Mouse (Mus musculus): ENCODE data around the gene Fgfr2. TPM values are rescaled to one million over a fixed set of nuclear protein-coding genes. Genes with fewer than 3 reads are reported as not detected.
"Not testable (repeated sequence)": the region's sequence is repeated elsewhere in the genome, so short reads cannot be mapped to it uniquely, and the experiment has no call there.

Gene Fgfr2
- polyA plus RNA-seq, 1 experiment from 2014 or later: 81.1 TPM

GRCm38 (mm10) chr7:130518213-130519095 lies 2604.7 kb downstream of the Fgfr2 start:
- H3K9ac ChIP-seq: peak overlapping the region; percentile 94
- 43% methylated on average over 26 of the region's 26 CpGs for WGBS
- H3K4me3 ChIP-seq: peak overlapping the region; percentile 79
- H3K9me3 ChIP-seq (replicated peaks): no peaks in the 10 kb centered on the region
- peaks cover 14% of the 10 kb centered on the region; the same call in 1 of the 2 replicates for H3K36me3 ChIP-seq
- H3K4me1 ChIP-seq: peaks cover 19% of the 10 kb centered on the region
- H3K27ac ChIP-seq: peak overlapping the region; percentile 96
- ATAC-seq (ENCODE audit: low FRiP score): no peak
- H3K4me2 ChIP-seq (replicated peaks): peak overlapping the region; percentile 76
- H3K27me3 ChIP-seq: no peaks in the 10 kb centered on the region

DNA sequence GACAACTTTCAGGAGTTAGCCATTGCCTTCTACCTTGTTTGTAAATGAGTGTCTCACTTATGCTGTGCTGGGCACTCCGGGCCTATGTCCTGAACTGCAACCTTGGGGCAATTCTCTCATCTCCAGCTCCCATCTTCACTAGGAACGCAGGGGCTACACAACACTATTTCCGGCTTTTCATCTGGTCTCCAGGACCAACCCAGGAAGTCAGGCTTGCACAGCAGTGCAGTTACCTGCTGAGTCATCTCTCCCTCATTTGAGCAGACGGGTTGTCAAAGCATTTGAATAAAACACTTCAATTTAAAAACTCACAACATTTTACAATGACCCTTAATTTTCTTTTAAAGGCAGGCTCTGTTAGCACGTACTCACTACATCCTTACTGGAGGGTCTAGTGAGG lies 2612.9 kb downstream of the Fgfr2 start:
- 94% methylated on average over 5 of the region's 5 CpGs for WGBS
- Histone ChIP-seq H3K36me3 (peaks cover 60% of the 10 kb centered on the region), H3K9ac (no peak overlapping the region), H3K27ac (no peak overlapping the region), H3K4me3 (no peak overlapping the region), H3K4me1 (no peaks in the 10 kb centered on the region), H3K27me3 (no peaks in the 10 kb centered on the region), H3K9me3 (replicated peaks) (no peaks in the 10 kb centered on the region), H3K4me2 (replicated peaks) (no peak overlapping the region)
- no peak for ATAC-seq (ENCODE audit: low FRiP score)

- Histone ChIP-seq H3K27me3 (no peaks in the 10 kb centered on the region), H3K4me3 (no peak overlapping the region), H3K9me3 (replicated peaks) (no peaks in the 10 kb centered on the region), H3K36me3 (peaks cover 49% of the 10 kb centered on the region), H3K9ac (no peak overlapping the region), H3K4me2 (replicated peaks) (no peak overlapping the region), H3K27ac (no peak overlapping the region), H3K4me1 (no peaks in the 10 kb centered on the region)
- ATAC-seq (ENCODE audit: low FRiP score): no peak
- 96% methylated on average over 5 of the region's 5 CpGs for WGBS
Observed at GRCm38 (mm10) chr7:130503006-130503405, 2620.1 kb downstream of the Fgfr2 start.

- no peak overlapping the region for H3K9ac ChIP-seq
- no peaks in the 10 kb centered on the region for H3K4me1 ChIP-seq
- no peak overlapping the region for H3K4me2 ChIP-seq (replicated peaks)
- H3K4me3 ChIP-seq: no peak overlapping the region
- peaks cover 38% of the 10 kb centered on the region for H3K36me3 ChIP-seq
- H3K27ac ChIP-seq: no peak overlapping the region
- ATAC-seq (ENCODE audit: low FRiP score): no peak
- WGBS: 78% methylated on average over 1 of the region's 1 CpGs
- H3K27me3 ChIP-seq: no peaks in the 10 kb centered on the region
- H3K9me3 ChIP-seq (replicated peaks): no peaks in the 10 kb centered on the region
Observed at GRCm38 (mm10) chr7:130501499-130501898, 2621.7 kb downstream of the Fgfr2 start.

DNA sequence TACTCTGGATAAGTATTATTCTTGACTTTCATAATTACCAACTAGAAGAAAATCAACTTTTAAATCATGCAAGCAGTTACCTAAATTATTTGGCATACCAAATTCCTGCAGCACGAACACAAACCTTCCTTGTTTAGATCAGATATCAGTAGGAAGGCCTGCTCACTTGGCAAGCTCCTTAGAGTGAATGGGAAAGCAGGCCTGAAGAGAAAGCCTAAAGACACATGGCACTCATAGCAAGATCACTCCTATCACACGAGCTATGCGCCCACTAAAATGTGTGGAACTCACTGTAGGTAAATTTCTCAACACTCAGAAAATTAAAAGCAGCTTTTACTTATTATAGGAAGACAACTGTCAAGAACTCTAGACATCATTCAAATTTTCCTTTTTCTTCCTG lies 2629.8 kb downstream of the Fgfr2 start:
- H3K9ac ChIP-seq: no peak overlapping the region
- no peak for ATAC-seq (ENCODE audit: low FRiP score)
- peaks cover 11% of the 10 kb centered on the region; the same call in 1 of the 2 replicates for H3K36me3 ChIP-seq
- no peak overlapping the region for H3K4me2 ChIP-seq (replicated peaks)
- H3K4me3 ChIP-seq: no peak overlapping the region
- no peaks in the 10 kb centered on the region for H3K9me3 ChIP-seq (replicated peaks)
- 95% methylated on average over 3 of the region's 3 CpGs for WGBS
- no peaks in the 10 kb centered on the region for H3K4me1 ChIP-seq
- no peaks in the 10 kb centered on the region for H3K27me3 ChIP-seq
- H3K27ac ChIP-seq: no peak overlapping the region

DNA sequence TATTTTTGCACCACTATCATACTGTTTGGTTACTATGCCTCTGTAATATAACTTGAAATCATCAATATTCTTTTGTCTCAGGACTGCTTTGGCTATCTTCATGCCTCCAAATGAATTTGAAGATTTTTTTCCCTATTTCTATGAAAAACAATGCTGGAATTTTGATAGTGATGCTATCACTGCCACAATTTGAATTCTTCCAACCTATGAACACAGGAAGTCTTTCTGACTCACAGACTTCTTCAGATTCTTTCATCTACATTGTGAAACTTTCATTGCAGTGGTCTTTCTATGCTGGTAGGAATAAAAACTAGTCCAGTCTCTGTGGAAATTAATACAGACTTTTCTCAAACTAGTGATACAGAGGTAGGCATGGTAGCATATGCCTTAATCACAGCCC lies 2631.1 kb downstream of the Fgfr2 start:
- H3K9ac ChIP-seq: no peak overlapping the region
- no peaks in the 10 kb centered on the region for H3K27me3 ChIP-seq
- H3K9me3 ChIP-seq (replicated peaks): 0 out of 2 replicates have a peak, but pooled peaks cover 3% of the 10 kb centered on the region
- no peak for ATAC-seq (ENCODE audit: low FRiP score)
- no peak overlapping the region for H3K27ac ChIP-seq
- H3K4me3 ChIP-seq: no peak overlapping the region
- H3K36me3 ChIP-seq: peaks cover 20% of the 10 kb centered on the region
- no peak overlapping the region for H3K4me2 ChIP-seq (replicated peaks)
- H3K4me1 ChIP-seq: no peaks in the 10 kb centered on the region

GRCm38 (mm10) chr7:130479003-130479402 lies 2644.1 kb downstream of the Fgfr2 start:
- WGBS: 89% methylated on average over 3 of the region's 3 CpGs
- not testable (repeated sequence) for ATAC-seq (ENCODE audit: low FRiP score); H3K9ac ChIP-seq; H3K36me3 ChIP-seq; H3K27ac ChIP-seq; H3K9me3 ChIP-seq (replicated peaks); H3K27me3 ChIP-seq; H3K4me1 ChIP-seq; H3K4me3 ChIP-seq; H3K4me2 ChIP-seq (replicated peaks)

DNA sequence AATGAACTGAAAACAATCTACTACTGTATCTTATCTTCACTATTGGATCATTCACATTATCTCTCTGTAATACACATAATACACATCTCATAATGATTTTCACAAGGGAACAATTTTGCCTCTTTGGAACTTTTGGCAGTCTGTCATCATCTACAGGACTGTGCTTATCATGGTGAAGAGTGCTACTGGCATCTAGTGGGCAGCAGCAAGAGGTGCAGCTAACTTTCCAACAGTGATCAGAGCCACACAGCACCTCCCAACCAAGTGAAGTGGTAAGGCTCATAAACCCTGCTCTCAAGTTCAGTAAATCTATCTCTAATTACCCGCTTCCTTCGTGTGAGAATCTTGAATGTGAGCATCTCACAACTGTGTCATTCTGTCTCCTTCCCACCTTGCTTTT lies 2647.2 kb downstream of the Fgfr2 start:
- H3K9ac ChIP-seq: no peak overlapping the region
- no peaks in the 10 kb centered on the region for H3K27me3 ChIP-seq
- peaks cover 8% of the 10 kb centered on the region; the same call in 1 of the 2 replicates for H3K36me3 ChIP-seq
- H3K4me1 ChIP-seq: peaks cover 17% of the 10 kb centered on the region
- no peak overlapping the region for H3K27ac ChIP-seq
- H3K4me2 ChIP-seq (replicated peaks): no peak overlapping the region
- 39% methylated on average over 2 of the region's 2 CpGs for WGBS
- no peaks in the 10 kb centered on the region for H3K9me3 ChIP-seq (replicated peaks)
- H3K4me3 ChIP-seq: no peak overlapping the region
- no peak for ATAC-seq (ENCODE audit: low FRiP score)

DNA sequence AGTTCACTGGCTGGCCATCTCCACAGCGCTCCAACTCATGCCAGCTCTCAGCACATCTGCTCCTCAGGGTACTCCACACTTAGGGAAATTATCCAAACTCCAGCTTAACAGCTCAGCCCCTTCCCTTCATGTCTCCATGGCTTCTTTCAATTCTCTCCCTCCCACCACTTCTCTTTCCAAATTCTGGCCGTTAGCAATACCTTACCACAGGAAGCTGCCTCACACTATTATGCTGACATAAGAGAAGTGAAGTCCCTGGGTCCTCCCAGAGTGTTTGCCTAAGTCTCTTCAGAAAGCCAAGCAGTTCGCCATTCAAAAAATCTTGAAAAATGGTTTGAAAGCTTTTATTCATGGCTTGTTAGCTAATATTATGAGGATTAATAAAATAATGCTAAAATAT lies 2649.3 kb downstream of the Fgfr2 start:
- no peak overlapping the region for H3K27ac ChIP-seq

DNA sequence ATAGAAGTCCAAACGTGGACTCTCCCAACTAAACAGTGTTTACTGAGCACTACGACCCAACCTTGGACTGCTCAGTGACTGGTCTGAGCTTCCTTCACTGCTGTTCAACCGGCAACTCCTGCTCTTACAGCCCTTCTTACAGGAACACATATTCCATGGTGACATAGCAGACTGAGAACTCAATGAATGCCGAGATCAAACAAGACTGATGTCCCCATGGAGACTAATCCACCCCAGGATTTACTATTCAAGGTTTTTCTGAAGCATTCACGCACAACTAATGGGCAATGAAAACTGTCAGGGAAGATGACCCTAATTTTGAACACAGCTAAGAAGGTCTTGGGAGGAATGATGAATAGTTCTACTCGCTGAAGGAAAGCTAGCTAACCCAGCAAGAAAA lies 2650.5 kb downstream of the Fgfr2 start:
- no peaks in the 10 kb centered on the region for H3K9me3 ChIP-seq (replicated peaks)
- H3K27me3 ChIP-seq: no peaks in the 10 kb centered on the region
- no peak overlapping the region for H3K27ac ChIP-seq
- no peak overlapping the region for H3K4me3 ChIP-seq
- no peak for ATAC-seq (ENCODE audit: low FRiP score)
- no peaks in the 10 kb centered on the region for H3K36me3 ChIP-seq
- 25% methylated on average over 6 of the region's 6 CpGs for WGBS
- no peak overlapping the region for H3K9ac ChIP-seq
- peaks cover 26% of the 10 kb centered on the region for H3K4me1 ChIP-seq
- H3K4me2 ChIP-seq (replicated peaks): no peak overlapping the region

More for the DNA sequence above, 2649.3 kb downstream of the Fgfr2 start:
- WGBS: 72% methylated on average over 3 of the region's 3 CpGs
- ATAC-seq (ENCODE audit: low FRiP score): no peak
- Histone ChIP-seq H3K27me3 (no peaks in the 10 kb centered on the region), H3K4me2 (replicated peaks) (no peak overlapping the region), H3K9me3 (replicated peaks) (no peaks in the 10 kb centered on the region), H3K36me3 (no peaks in the 10 kb centered on the region), H3K9ac (no peak overlapping the region), H3K4me3 (no peak overlapping the region), H3K4me1 (peaks cover 25% of the 10 kb centered on the region)

GRCm38 (mm10) chr7:130471045-130471444 lies 2652.1 kb downstream of the Fgfr2 start:
- no peak for ATAC-seq (ENCODE audit: low FRiP score)
- 27% methylated on average over 6 of the region's 6 CpGs for WGBS
- H3K9ac ChIP-seq: no peak overlapping the region
- H3K4me3 ChIP-seq: no peak overlapping the region
- no peak overlapping the region for H3K4me2 ChIP-seq (replicated peaks)
- H3K36me3 ChIP-seq: no peaks in the 10 kb centered on the region; the same call in 1 of the 2 replicates
- H3K4me1 ChIP-seq: peaks cover 27% of the 10 kb centered on the region
- no peaks in the 10 kb centered on the region for H3K27me3 ChIP-seq
- no peaks in the 10 kb centered on the region for H3K9me3 ChIP-seq (replicated peaks)
- H3K27ac ChIP-seq: no peak overlapping the region

GRCm38 (mm10) chr7:130455587-130456246 lies 2667.4 kb downstream of the Fgfr2 start:
- Histone ChIP-seq H3K4me3 (no peak overlapping the region), H3K36me3 (peaks cover 29% of the 10 kb centered on the region), H3K4me2 (replicated peaks) (no peak overlapping the region), H3K27me3 (no peaks in the 10 kb centered on the region), H3K9ac (no peak overlapping the region), H3K4me1 (no peaks in the 10 kb centered on the region), H3K27ac (peak overlapping the region; percentile 30; the same call in 1 of the 2 replicates), H3K9me3 (replicated peaks) (no peaks in the 10 kb centered on the region)
- ATAC-seq (ENCODE audit: low FRiP score): no peak
- 63% methylated on average over 4 of the region's 4 CpGs for WGBS

Data from hindbrain, embryonic 12.5 days (tissue).